Mouse (Mus musculus) lung, adult 2 months (tissue): ENCODE measurements around the gene Olfr10.

ENCODE experiments used
- CTCF ChIP-seq: fragments of 200-500 bp; IDR thresholded peaks from 2 replicates; pipeline ENCODE4 v1.5.1; 2011; ENCODE audit warnings: mild to moderate bottlenecking, low read length, control low read depth; ENCODE audit not compliant: insufficient read depth
- POLR2A ChIP-seq: fragments of 200-500 bp; IDR thresholded peaks from 2 replicates; pipeline ENCODE4 v1.6.1; 2011; ENCODE audit warnings: low read depth, mild to moderate bottlenecking, control low read depth, low read length, borderline replicate concordance; ENCODE audit errors: extremely low read depth

GRCm38 (mm10) chr11:49287251-49287650, 17.3 kb upstream of the Olfr10 start:
- no peak for TF ChIP-seq POLR2A
- TF ChIP-seq CTCF = no peak
